ENCODE assay signal across 8 mouse cellular contexts in genomic region chr2:109891031-109891430, GRCm38 (mm10). TPM values are rescaled to one million over a fixed set of nuclear protein-coding genes. Genes with fewer than 3 reads are reported as not detected.
DNase-seq lines count a peak whose midpoint lies in the region; ATAC-seq and TF ChIP-seq lines count a peak whose summit lies in the region.

No protein-coding gene starts in this region.

- no peaks in the 10 kb centered on the region for H3K27me3 ChIP-seq in embryonic facial prominence, embryonic 15.5 days
- no peaks in the 10 kb centered on the region for H3K27me3 ChIP-seq in intestine, embryonic 16.5 days (replicated peaks; ENCODE audit: control insufficient read depth, insufficient read depth, low read length)

- H3K9me3 ChIP-seq in embryonic facial prominence, embryonic 15.5 days (replicated peaks) = no peaks in the 10 kb centered on the region
- no peaks in the 10 kb centered on the region for H3K9me3 ChIP-seq in intestine, embryonic 16.5 days (ENCODE audit: control insufficient read depth, low read length)

- ATAC-seq in CD4-positive, CD25-positive, alpha-beta regulatory T cell, adult 4 months = peak; percentile 23
- peak; percentile 75 for ATAC-seq in embryonic facial prominence, embryonic 15.5 days (ENCODE audit: insufficient number of reproducible peaks, low FRiP score, low TSS enrichment, low read depth)
- ATAC-seq in intestine, embryonic 16.5 days = peak; percentile 90

- peak overlapping the region; percentile 84 for H3K9ac ChIP-seq in embryonic facial prominence, embryonic 15.5 days
- H3K9ac ChIP-seq in intestine, embryonic 16.5 days (ENCODE audit: low read depth, low read length) = peak overlapping the region; percentile 98

- DNase-seq in gastrocnemius, adult 2 months = no peak
- no peak for DNase-seq in gastrocnemius, postnatal 25 days
- DNase-seq in mesoderm, embryonic 11.5 days (ENCODE audit: low read depth, low spot score) = peak; percentile 22
- no peak for DNase-seq in B cell, adult 2 months
- no peak for DNase-seq in thymus, postnatal 0 days (ENCODE audit: low spot score)

- peaks cover 16% of the 10 kb centered on the region; the same call in 1 of the 2 replicates for H3K4me1 ChIP-seq in embryonic facial prominence, embryonic 15.5 days
- H3K4me1 ChIP-seq in intestine, embryonic 16.5 days (ENCODE audit: control insufficient read depth, insufficient read depth, low read length) = peaks cover 11% of the 10 kb centered on the region

- H3K4me2 ChIP-seq in embryonic facial prominence, embryonic 15.5 days (replicated peaks) = peak overlapping the region; percentile 49
- H3K4me2 ChIP-seq in intestine, embryonic 16.5 days (ENCODE audit: low read depth, low read length) = peak overlapping the region; percentile 75

- H3K27ac ChIP-seq in gastrocnemius, adult 2 months = peak overlapping the region; percentile 97
- peak overlapping the region; percentile 83 for H3K27ac ChIP-seq in embryonic facial prominence, embryonic 15.5 days (replicated peaks)
- H3K27ac ChIP-seq in intestine, embryonic 16.5 days (ENCODE audit: low read length) = peak overlapping the region; percentile 93

- intact Hi-C loops in gastrocnemius, adult 2 months (cut with DNase I) = no loop called here

- under 1% methylated on average over 34 of the region's 34 CpGs for WGBS in embryonic facial prominence, embryonic 15.5 days
- WGBS in intestine, embryonic 16.5 days = under 1% methylated on average over 34 of the region's 34 CpGs

- no peak for TF ChIP-seq CTCF in gastrocnemius, adult 2 months (IDR thresholded peaks at IDR 0.05)

- peaks cover 18% of the 10 kb centered on the region for H3K36me3 ChIP-seq in embryonic facial prominence, embryonic 15.5 days
- peaks cover 9% of the 10 kb centered on the region for H3K36me3 ChIP-seq in intestine, embryonic 16.5 days (ENCODE audit: control insufficient read depth, insufficient read depth, low read length)

- peak overlapping the region; percentile 98 for H3K4me3 ChIP-seq in gastrocnemius, adult 2 months
- H3K4me3 ChIP-seq in embryonic facial prominence, embryonic 15.5 days (replicated peaks) = peak overlapping the region; percentile 67
- H3K4me3 ChIP-seq in intestine, embryonic 16.5 days (ENCODE audit: low read length) = peak overlapping the region; percentile 100

RNA-seq across cellular contexts. Expression of gene Lin7c, which starts 0.4 kb away (rescaled TPM):
- total RNA-seq in gastrocnemius, adult 2 months (2021) = 10 to 100 TPM; 27.5 to 32.9 TPM
- total RNA-seq in gastrocnemius, postnatal 25 days (2021) = 10 to 100 TPM; 23.3 to 24.6 TPM
- 10 to 100 TPM; 65.9 to 69.6 TPM for polyA plus RNA-seq in CD4-positive, CD25-positive, alpha-beta regulatory T cell, adult 4 months (2017; shearing (Covaris generic))
- polyA plus RNA-seq in embryonic facial prominence, embryonic 15.5 days (2015; fragmentation: Nextera tagmentation; extraction: Ambion mirVana) = 57.4 and 64.4 TPM in 2 replicates
- 61.9 and 67.0 TPM in 2 replicates for polyA plus RNA-seq in intestine, embryonic 16.5 days (2015; fragmentation: Nextera tagmentation; extraction: Ambion mirVana)
- polyA plus RNA-seq in thymus, postnatal 0 days (2015; fragmentation: Nextera tagmentation; extraction: Ambion mirVana) = 58.6 and 62.7 TPM in 2 replicates

RNA-seq across cellular contexts. Expression of gene Lgr4, which starts 26.4 kb away (rescaled TPM):
- total RNA-seq in gastrocnemius, adult 2 months (2021) = 10 to 100 TPM; 28.9 to 30.4 TPM
- 10 to 100 TPM; 21.0 TPM for total RNA-seq in gastrocnemius, postnatal 25 days (2021)
- polyA plus RNA-seq in CD4-positive, CD25-positive, alpha-beta regulatory T cell, adult 4 months (2017; shearing (Covaris generic)) = under 1 TPM in 1 of 2 experiments, not detected in 1; 0.08 TPM
- 20.7 and 23.3 TPM in 2 replicates for polyA plus RNA-seq in embryonic facial prominence, embryonic 15.5 days (2015; fragmentation: Nextera tagmentation; extraction: Ambion mirVana)
- 18.9 and 19.0 TPM in 2 replicates for polyA plus RNA-seq in intestine, embryonic 16.5 days (2015; fragmentation: Nextera tagmentation; extraction: Ambion mirVana)
- 4.3 and 5.1 TPM in 2 replicates for polyA plus RNA-seq in thymus, postnatal 0 days (2015; fragmentation: Nextera tagmentation; extraction: Ambion mirVana)

Comparison
In these comparisons a context has a peak if more than half of its experiments do, and no peak if none do; other contexts are left out.
1. ATAC-seq: peak in every context shown above with its lines; median percentile 90 in intestine, embryonic 16.5 days; 75 in embryonic facial prominence, embryonic 15.5 days; 23 in CD4-positive, CD25-positive, alpha-beta regulatory T cell, adult 4 months.